Mouse (Mus musculus) kidney, postnatal 10 days (tissue): ENCODE data around the gene Lrrc15.

Experiments
- DNase-seq: peaks from one replicate; pipeline ENCODE4 v3.0.0; 2021; ENCODE audit warnings: mixed read lengths

Lrrc15 gene

DNA sequence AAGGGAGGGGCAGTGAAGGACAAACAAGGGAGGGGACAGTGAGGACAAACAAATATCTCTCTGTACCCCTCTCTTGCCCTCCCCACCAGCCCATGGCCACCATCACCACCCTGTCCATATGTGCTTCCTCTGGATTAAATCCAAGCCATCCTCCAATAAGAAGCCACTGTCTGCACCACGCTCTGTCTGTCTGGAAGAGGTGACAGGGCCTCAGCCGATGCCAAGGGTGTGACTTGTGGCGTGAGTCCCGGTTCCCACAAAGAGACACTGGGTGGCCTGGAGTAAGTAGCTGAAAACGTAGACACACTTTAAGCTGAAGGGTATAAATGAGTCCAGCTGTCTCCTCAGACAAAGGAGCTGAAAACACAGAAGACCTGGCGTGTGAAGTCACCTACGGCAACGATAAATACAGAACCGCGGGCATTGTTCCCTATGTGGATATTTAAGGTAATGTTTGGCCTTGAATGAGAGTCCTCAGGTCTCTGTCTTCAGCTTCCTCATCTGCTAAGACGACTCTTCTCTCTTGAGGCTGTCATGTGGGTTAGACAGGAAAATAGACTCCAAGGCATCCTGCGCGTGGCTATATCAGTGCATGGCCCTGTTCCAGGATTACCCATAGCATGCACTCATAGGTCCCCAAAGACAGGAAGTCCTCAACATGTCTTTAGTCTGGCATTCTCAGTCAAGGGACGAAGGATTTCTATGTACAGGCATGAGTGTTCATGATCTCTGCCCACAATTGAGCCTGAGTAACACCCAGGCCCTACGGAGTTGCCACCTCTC lies 7.3 kb downstream of the Lrrc15 start:
- no peak for DNase-seq

DNA sequence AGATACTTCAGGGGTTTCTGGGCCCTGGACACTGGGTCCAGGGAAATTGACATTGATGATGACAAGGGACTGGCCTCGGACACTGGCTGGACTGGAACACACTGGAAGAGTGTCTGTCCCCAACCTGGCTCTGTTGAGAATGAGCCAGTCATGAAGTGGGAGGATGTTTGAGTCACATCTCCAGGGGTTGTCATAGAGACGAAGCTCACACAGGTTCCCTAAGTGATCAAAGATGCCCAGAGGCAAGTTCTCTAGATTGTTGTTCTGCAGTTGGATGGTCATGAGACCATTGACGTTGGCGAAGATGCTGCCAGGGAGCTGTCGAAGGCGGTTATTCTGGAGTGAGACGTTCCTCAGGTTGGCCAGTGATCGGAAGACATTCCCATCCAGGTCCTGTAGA lies 10.0 kb downstream of the Lrrc15 start:
- no peak for DNase-seq

DNA sequence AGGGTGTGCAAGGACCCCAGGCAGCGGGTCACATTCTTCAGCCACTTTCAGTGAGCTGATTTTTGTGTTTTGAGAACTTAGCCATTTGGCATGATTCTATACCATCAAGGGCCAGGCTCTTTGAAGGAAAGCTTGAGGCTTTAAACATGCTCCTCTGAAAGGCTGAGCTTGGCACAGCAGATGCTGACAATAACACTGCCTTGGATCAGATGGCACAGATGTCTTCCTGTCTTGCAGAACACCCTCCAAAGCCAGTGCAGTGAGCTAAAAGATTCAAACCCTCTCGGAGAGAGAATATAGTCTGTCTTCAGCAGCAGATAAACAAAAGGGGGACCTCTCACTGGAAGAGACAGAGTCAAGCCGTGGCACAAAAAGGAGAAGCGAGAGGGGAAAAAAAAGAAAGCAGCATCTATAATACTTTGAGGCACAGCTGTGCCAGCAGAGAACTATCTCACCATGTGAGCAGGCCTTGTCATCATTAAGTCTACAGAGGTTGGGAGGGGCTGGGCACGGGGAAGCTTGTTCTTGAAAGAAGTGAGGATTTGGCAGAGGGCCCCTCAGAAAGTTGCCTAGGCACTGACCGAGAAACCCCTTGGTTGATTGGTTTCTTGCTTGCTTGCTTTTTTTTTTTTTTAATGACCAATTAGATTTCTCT lies 11.0 kb downstream of the Lrrc15 start:
- DNase-seq, result no peak

DNA sequence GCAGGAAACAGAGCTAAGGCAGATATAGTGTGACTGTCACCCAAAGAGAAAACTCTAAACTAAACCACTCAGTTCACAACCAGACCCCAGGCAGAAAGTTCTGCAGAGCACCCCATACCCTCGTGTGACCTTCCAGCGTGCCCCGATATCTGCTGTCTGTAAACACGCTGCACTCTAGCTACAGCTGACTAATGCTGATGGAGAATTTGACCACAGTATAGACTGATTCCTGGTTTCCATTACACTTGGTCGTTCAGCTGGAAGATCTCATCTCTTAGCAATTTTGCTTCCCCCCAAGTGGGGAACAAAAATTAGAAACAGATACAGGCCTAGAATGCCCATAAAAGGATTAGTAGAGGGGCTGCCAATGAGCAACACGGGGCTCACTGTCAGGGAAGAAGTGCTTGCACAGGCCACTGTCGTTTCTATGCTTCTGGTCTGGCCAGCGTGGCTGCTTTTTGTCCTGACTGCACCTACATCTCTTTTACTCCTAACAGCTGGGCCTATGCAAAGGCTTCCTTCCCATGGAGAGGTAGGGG lies 11.8 kb downstream of the Lrrc15 start:
- no peak for DNase-seq

DNA sequence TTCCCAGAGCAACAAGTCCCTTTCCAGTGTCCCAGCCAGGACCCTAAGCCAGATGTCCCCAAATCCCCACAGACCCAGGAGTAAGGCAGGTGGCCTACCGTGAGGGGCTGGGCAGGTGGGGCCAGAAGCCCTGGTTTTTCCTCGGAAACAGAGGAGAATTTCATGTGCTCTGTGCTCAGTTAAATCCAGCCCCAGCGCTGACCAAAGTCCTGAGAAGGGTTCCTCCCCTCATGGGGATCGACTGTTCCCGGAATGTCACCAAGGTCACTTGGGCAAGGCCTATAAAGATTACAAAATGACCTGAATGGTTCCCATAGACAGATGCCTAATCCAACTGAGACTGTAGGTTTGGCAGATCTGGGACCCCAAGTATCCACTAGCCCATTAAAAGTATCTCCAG lies 15.7 kb downstream of the Lrrc15 start, which contains the start of gene Cpn2:
TSS of gene Cpn2 (minus strand) at position 141 of the 400 bp plus-strand sequence.
- no peak for DNase-seq

DNA sequence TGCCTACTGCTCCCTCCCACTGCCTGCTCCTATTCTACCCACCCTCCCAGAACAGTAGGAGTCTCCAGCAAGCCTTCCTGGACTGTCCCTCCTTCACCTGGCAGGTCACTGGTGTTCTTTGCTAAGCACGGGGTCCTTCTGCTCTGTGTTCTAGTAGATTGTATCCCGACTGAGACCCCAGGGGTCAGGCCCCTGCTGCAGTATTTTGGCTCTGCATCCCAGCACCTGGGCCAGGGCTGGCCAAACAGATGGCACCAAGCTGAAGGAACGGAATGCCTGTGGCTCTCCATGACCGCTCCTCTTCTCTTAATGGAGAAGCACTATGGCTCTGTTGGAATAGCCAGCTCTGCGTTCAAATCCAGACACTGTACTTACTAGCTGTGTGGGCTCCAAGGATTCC lies 16.5 kb downstream of the Lrrc15 start:
- DNase-seq, result no peak

DNA sequence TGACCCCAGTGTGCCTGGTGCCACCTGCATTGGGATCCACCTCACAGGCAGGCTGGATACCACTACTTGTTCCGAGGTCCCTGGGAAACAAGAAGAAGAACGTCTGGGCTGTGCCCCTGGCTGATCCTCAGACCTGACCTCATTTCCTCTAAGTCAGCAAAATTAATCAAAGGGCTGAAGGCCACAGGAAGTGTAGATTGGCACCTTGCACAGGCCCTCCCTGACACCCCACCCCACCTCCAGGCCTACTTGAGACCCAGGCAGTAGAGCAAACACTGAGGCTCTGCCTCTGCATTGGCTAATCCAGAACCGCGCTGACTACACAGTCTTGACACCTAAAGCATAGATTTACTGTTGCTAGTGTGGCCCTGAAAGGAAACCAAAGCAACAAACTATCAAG lies 17.4 kb downstream of the Lrrc15 start:
- DNase-seq, result no peak

DNA sequence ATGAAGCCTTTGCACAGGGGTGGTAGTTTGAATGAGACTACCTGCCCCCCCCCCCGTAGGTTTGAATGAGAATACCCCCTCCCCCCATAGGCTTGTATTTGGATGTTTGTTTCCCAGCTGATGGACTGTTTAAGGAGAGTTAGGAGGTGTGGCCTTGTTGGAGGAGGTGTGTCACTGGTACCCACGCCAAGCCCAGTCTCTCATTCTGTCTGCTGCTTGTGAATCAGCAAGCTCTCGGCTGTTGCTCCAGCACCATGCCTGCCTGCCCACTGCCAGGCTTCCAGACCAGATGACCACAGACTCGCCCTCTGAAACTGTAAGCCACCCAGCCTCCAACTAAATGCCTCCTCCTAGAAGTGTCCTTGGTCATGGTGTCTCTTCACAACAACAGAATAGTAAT lies 19.9 kb downstream of the Lrrc15 start:
- DNase-seq, result no peak

DNA sequence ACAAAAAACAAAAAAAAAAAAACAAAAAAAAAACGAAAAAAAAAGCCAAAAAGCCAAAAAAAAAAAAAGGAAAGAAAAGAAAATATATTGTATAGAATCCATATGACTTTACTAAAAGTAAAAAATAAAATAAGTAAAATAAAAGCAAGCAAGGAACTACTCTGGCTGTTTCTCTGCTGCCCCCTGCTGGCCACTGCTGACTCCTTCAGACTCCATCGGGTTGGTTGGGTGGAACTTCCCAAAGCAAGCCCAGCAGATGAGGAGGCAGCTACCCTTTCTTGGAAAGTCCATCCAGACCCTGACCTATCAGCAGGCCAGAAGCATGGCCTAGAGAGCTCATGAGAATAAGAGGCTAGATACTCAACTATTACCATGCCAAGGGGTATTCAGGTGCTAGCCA lies 20.4 kb downstream of the Lrrc15 start:
- DNase-seq, result peak; percentile 85

DNA sequence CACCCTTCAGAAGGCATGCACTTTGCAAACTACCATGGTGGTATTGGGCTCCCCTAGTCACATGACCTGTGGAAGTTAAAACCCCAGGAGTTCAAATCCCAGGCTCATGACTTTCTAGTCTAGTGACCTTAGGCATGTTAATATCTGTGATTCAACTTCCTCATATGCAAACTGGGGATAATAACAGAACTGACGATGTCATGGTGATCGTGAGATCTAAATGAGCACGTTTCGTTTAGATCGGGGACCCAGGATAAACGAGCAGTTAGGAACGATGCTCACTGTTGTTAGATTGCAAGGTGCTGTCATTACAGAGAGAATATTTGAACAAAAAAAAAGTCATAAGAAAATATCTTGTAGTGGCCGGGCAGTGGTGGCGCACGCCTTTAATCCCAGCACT lies 20.9 kb downstream of the Lrrc15 start:
- no peak for DNase-seq

DNA sequence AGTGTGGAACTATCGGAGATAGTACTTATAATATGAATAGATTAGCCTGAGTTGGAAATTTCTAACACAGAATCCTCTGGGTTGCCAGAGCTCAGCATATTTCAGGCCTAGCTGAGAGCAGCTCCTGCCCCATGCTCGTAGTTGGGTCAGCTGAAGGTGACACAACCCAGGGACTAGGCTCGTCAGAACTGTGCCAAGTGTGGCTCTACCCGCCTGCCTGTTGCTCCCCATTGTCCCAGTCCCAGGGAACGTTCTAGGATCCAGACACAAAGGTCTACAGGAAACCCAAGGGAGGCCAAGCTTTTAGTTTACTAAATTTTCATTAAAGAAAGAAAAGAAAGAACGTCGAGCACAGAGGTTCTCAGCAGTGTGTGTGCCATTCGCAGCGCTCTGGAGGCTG lies 21.7 kb downstream of the Lrrc15 start:
- DNase-seq, result no peak

DNA sequence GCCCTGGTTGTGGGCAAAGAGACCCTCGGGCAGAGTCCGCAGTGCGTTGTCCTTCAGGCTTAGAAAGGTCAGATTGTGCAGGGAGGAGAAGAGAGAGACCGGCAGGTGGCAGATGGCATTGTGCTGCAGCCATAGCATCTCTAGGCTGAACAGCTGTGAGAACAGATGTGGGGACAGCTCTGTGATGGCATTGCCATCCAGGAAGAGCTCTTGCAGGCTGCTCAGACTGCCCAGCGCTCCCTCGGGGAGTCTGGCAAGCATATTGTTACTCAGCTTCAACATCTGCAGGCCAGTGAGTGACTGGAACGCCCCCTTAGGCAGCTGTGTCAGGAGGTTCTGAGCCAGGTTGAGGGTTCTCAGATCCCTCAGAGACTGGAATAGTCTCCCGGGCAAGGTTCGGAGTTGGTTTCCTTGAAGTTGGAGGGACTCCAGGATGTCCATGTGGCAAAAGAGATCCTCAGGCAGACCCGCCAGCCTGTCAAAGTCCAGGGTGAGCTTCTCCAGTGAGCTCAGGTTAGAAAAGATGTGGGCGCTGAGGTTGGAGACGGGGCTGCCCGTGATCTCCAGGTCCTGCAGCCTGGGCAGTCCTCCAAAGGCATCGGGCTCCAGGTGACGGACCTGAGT lies 22.9 kb downstream of the Lrrc15 start:
- no peak for DNase-seq

DNA sequence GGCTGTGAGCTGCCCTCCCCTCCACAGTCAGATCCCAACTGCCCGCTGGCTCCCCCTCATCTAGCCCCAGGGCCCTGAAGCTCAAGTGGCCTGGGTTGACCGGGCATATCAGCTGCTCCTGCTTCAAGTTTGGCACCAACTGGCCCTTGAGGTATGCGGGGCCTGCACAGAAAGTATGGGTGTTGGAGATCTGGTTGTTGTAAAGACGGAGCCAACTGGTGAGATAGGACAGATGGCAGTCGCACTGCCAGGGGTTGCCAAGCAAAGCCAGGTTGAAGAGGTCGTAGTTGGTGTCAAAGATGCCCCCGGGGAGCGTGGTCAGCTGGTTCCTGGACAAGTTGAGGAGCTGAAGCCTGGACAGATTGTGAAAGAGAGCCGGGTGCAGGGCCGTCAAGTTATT lies 23.6 kb downstream of the Lrrc15 start:
- DNase-seq, result no peak

DNA sequence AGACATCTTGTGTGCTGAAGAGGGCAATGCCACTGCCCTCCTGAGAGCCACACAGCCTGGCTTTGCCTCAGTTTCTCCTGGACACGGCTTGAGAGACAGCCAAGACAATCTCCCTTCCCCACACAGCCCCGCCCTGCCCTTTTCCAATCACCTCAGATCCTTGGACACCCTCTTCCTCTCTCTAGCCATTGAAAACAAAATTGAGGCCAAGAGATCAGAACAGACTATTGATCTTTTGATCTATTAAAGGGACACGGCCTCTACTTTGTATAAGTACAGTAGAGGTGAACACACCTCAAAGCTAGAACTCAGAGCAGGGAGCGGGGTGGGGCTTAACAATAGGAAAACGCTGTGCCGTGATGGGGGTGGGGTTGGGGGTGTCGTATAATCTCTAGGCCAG lies 24.6 kb downstream of the Lrrc15 start:
- DNase-seq, result no peak

DNA sequence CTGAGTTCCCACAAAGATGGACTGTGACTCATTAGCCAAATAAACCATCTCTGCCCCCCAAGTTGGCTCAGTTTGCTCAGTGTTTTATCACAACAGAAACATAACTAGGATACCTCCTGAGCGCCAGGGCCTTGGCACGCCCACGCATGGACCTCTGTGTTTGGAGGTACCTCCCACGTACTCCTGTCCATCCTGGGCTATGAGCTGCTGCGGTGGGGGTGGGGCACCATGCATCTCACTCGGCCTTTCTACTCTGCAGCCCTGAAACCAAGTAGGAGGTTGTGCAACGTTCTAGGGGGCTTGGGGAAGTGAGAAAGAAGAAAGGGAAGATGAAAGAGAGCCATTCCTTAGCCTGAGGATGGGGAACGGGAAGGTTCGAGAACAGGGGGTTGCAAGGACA lies 25.3 kb downstream of the Lrrc15 start:
- no peak for DNase-seq

DNA sequence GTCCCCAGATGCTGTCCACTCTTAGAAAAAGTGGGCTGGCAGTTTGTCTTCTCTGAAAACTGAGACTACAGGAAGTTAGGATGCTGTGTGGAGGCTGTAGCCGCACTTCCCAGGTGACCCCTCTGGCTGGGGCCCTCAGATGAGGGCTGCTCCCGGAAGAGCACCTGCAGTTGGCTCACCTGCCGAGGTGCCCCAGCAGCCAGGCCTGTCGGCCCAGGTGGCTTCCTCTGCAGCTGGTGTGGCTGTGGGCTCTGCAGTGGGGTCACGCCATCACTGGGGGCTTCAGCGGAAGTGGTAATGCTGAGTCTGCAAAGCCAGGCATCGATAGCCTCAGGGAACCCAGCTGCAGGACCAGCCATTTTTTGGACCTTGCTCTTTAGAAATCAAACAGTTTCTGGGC lies 28.0 kb downstream of the Lrrc15 start:
- no peak for DNase-seq

DNA sequence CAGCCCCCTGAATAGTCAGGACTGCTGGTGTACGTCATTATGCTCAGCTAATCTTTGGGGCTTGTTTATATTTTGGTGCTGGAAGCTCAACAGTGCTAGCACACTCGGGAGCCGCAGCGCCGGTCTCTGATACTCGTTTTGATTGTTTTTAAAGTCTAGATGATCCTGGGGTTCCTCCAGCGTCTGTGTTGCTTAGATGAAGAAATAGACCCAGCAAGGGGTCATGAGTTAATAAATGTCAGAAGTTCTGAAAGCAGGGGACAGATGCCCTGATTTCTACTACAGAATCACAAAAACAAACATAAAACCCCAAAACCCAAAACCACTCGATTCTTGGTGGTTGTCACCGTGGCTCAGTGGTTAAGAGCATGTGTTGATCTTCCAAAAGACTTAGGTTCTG lies 29.2 kb downstream of the Lrrc15 start:
- DNase-seq, result no peak

DNA sequence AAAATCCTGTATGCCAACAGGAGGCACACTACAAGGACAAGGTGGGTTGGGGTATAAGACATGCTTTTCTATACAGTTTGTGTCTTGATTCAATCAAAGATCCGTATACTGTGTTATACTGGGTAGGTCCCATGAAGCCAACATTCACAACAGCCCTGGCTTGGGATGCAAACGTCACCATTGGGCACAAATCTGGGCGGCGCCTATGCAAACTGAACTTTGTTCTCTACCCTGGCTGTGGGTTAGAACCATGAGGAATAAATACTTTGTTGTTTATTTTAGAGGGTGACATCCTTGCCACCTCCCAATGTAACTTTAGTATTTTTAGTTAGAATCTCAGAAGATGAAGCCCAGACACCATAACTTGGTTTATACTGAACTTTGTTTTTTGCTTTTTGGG lies 29.7 kb downstream of the Lrrc15 start:
- DNase-seq, result no peak

DNA sequence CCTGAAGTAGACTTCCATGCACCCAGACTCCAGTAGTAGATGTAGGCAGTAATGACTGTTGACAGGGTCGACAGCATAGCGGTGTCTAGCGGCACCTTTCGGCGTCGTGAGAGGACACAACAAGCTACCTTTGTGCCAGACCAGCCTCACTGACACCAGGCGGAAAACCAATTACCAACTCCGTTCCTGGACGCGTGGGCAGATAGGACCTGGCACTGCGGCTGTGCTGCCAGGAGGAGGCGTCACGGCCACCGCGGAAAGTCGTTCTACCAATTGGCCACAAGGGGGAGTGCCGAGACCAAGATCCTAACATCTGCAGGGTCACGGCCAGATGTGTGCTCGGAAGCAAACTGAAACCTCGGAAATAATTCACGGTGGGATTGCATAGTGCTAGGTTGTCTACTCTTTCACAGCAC lies 31.0 kb downstream of the Lrrc15 start:
- peak; percentile 85 for DNase-seq

DNA sequence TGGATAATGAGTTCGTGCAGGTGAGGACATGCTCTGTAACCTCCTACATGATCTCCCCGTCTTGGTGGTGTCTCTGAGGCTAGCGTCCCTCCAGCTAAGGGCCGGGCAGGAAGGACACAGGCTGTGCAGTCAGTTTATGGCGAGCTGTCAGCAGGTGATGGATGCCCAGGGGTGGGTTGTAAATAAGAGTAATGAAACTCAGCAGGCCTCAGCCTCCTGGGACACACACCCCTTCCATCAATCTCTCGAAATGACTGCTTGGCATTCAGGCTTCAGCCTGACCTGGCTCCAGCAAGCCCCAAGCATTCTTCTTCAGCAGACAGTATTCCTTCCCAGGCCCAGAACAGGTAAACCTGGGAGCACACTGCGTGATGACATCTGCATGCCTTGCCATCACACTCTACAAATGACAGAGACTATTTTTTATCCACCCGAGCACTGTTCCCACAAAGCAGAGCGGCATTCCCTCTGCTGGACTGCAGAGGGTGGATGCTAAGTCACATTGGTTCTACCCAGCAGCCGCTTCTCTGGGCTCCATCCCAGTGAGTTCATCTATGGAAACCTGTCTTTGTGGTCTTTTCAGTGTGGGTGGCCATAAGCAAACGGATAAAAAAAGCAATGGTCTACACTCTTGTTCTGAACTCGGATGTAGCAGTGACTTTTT lies 38.9 kb downstream of the Lrrc15 start:
- no peak for DNase-seq

DNA sequence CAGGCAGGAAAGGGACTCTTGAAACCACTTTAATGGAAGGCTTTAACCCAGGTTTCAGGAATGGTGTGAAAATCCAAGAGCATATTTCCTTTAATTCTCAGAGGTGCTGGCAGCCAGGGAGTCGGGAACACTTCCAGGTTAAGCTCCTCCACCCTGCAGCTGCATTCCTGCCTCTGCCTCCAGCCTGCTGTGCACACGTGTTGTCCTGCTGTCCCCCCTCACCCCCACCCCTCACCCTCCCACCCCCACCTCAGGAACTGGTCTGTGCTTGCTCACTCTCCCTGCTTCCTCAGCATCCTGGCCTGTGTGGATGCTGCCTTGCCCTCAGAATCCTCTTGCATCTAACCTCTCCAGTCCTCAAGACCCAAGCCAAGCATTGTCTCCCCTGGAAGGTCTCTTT lies 41.4 kb downstream of the Lrrc15 start:
- DNase-seq, result no peak

DNA sequence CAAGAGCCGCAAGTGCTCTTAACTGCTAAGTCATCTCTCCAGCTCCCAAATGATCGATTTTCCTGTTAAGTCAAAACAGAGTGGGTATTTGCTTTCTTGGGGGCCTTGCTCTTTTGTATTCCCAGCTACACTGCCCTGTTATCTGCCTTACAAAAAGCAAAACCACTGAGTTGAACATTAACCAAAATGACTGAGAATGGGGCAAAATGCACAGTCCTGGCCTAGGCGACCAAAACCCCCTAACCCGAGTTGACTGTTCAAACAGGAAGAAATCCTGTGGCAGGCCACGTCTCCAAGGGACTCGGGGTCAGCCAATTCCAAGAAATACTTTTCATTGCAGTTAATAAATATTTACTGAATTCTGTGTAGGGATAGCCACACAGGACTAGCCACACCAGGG lies 44.3 kb downstream of the Lrrc15 start:
- no peak for DNase-seq

DNA sequence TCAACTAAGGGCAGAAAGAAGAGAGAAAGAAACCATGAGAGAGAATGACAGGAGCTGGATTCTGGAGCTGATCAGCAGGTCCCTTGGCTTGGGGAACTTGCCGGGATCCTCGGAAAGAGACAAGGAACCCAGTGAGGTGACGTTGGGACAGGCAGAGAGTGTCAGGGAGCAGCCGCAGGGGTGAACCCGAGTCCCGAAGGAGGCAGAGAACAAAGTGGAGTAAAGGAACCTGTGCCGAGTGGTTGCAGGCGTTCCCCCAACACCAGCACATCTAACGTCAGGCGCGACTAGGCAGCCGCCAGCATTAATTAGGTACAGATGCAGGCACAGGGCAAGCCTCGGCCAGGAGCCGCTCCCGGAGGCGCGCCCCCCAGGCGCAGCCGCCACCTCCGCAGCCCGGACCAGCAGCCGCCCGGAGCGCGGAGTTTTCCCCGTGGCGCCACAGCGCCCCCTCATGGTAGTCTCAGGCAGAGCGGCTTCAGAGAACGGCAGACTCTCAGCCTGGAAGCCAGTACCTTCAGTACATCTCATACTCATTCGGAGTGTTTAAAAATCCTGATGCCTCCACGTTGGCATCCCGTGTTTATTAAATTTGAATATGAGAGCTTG lies 46.9 kb downstream of the Lrrc15 start:
- DNase-seq, result peak; percentile 91
